Mouse (Mus musculus) lung, embryonic 14.5 days (tissue): Measurements from ENCODE around the gene Tcl1b3. TPM values are rescaled to one million over a fixed set of nuclear protein-coding genes. Genes with fewer than 3 reads are reported as not detected.

Source experiments
- ATAC-seq: fragments of 200-750 bp; cut with Nextera tagmentation; 2 replicates; pipeline ENCODE4 v1.8.0; 2017; ENCODE audit warnings: mild to moderate bottlenecking, moderate TSS enrichment, moderate library complexity; ENCODE audit not compliant: insufficient read depth
- DNase-seq: peaks from one replicate; pipeline ENCODE4 v3.0.0-alpha.2; 2015
- H3K27ac ChIP-seq: fragments of 300-500 bp; sonication (generic); 2 replicates; pipeline ENCODE4 v1.5.1; 2014; ENCODE audit warnings: low read depth, mild to moderate bottlenecking, moderate library complexity
- H3K27me3 ChIP-seq: fragments of 300-500 bp; sonication (generic); 2 replicates; pipeline ENCODE4 v1.6.1; 2014; ENCODE audit warnings: low read length, control low read depth; ENCODE audit not compliant: insufficient read depth
- H3K36me3 ChIP-seq: fragments of 300-500 bp; sonication (generic); 2 replicates; pipeline ENCODE4 v1.6.1; 2014; ENCODE audit warnings: control low read depth; ENCODE audit not compliant: insufficient read depth
- H3K4me1 ChIP-seq: fragments of 300-500 bp; sonication (generic); 2 replicates; pipeline ENCODE4 v1.6.1; 2014; ENCODE audit warnings: antibody characterized with exemption, control low read depth; ENCODE audit not compliant: insufficient read depth
- H3K4me2 ChIP-seq: fragments of 300-500 bp; sonication (generic); 2 replicates; pipeline ENCODE4 v1.6.1; 2014; ENCODE audit warnings: mild to moderate bottlenecking
- H3K4me3 ChIP-seq: fragments of 300-500 bp; sonication (generic); 2 replicates; pipeline ENCODE4 v1.5.1; 2014; ENCODE audit warnings: low read depth, low read length
- H3K9ac ChIP-seq: fragments of 300-500 bp; sonication (generic); 2 replicates; pipeline ENCODE4 v1.6.1; 2014
- H3K9me3 ChIP-seq: fragments of 300-500 bp; sonication (generic); 2 replicates; pipeline ENCODE4 v1.6.1; 2016; ENCODE audit warnings: low read depth, low read length, control low read depth
- CTCF ChIP-seq: IDR thresholded peaks from 2 replicates; pipeline ENCODE4 v1.5.1; 2016; ENCODE audit warnings: antibody characterized with exemption, low read depth
- WGBS: fragments of 180-500 bp; shearing (Covaris S2); extraction: QIAGEN DNeasy Blood & Tissue Kit; methylation state at CpG from one replicate; pipeline ENCODE4 v1.1.7; 2014; 5-methylcytosine and 5-hydroxymethylcytosine counted together
- polyA plus RNA-seq: library from polyadenylated mRNA; unstranded; fragments of >200 nt; fragmentation: Nextera tagmentation; extraction: Ambion mirVana; gene quantifications from 2 replicates; pipeline ENCODE4 v1.2.1, GENCODE M21; 2014

Gene Tcl1b3
- polyA plus RNA-seq, 1 experiment from 2014 or later: not detected

DNA sequence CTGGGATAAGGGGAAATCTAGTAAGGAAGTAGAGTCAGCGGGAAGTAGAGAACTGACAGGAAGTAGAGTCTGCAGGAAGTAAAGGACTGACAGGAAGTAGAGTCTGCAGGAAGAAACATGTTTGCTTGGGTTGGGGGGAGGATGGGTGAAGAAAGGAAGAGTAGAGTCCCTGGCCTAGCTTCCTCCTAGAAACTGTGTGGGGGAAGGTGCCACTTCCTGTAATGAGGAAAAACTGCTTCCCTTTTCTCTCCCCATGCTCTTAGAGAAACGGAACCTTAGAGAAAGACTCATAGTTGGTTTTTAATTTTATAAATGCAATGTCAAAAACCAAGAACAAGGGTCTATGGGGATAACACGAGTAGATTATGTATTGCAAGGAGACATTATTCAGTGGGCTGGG, 44.2 kb downstream of the Tcl1b3 start:
- ATAC-seq (no peak), DNase-seq (no peak)
- 75% methylated on average over 3 of the region's 3 CpGs for WGBS
- H3K4me2 ChIP-seq: no peak overlapping the region
- no peaks in the 10 kb centered on the region for H3K4me1 ChIP-seq
- TF ChIP-seq CTCF: no peak
- H3K27me3 ChIP-seq: no peaks in the 10 kb centered on the region
- H3K9me3 ChIP-seq: no peaks in the 10 kb centered on the region
- H3K36me3 ChIP-seq: no peaks in the 10 kb centered on the region
- H3K4me3 ChIP-seq: no peak overlapping the region
- no peak overlapping the region for H3K27ac ChIP-seq
- H3K9ac ChIP-seq: no peak overlapping the region

DNA sequence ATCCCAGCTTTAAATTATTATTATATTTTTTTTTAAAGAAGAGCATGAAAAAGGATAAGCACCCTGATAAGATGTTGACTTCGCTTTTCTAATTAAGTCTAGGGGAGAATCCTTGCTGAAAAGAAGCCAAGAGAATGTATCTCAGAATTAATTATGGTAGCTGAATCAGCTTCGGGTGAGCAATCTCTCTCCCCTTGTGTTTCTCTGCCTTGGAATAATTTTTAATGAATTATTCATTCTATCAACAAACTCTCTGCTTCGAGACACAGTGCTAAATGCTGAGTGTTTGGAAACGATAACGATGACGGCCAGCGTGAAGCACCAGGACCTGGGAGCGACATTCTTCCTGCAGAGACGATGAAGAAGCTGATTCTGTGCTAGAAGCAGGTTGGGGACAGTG, 48.2 kb downstream of the Tcl1b3 start:
- Histone ChIP-seq H3K27ac (no peak overlapping the region), H3K4me2 (no peak overlapping the region), H3K9me3 (no peaks in the 10 kb centered on the region), H3K4me1 (no peaks in the 10 kb centered on the region), H3K27me3 (no peaks in the 10 kb centered on the region), H3K36me3 (no peaks in the 10 kb centered on the region), H3K4me3 (no peak overlapping the region), H3K9ac (no peak overlapping the region)
- 77% methylated on average over 9 of the region's 9 CpGs for WGBS
- TF ChIP-seq CTCF: no peak
- ATAC-seq (no peak), DNase-seq (no peak)

Other genes with a start within 250 kb of the Tcl1b3 start
- gene Syne3, start 181.2 kb upstream of the Tcl1b3 start, polyA plus RNA-seq: 0.29 and 0.39 TPM in 2 replicates
- 177 and 186 TPM in 2 replicates for gene Glrx5, start 158.4 kb upstream of the Tcl1b3 start, polyA plus RNA-seq
- not detected in 2 replicates for gene Tcl1b2, start 45.0 kb upstream of the Tcl1b3 start, polyA plus RNA-seq
- gene Tcl1b1, start 31.4 kb upstream of the Tcl1b3 start, polyA plus RNA-seq: not detected in 2 replicates
- gene Tcl1b5, start 14.7 kb upstream of the Tcl1b3 start, polyA plus RNA-seq: not detected in 2 replicates
- not detected in 2 replicates for gene Tcl1b4, start 10.9 kb downstream of the Tcl1b3 start, polyA plus RNA-seq
- not detected in 2 replicates for gene Tcl1, start 31.8 kb downstream of the Tcl1b3 start, polyA plus RNA-seq
- gene Tunar, start 142.8 kb downstream of the Tcl1b3 start, polyA plus RNA-seq: 0.19 and 0.21 TPM in 2 replicates